Mouse (Mus musculus): ENCODE measurements around the gene Olfr1368. TPM values are rescaled to one million over a fixed set of nuclear protein-coding genes. Genes with fewer than 3 reads are reported as not detected.

Olfr1368 gene
- polyA plus RNA-seq (2012; ENCODE audit: low replicate concordance) = not detected in 2 replicates

DNA sequence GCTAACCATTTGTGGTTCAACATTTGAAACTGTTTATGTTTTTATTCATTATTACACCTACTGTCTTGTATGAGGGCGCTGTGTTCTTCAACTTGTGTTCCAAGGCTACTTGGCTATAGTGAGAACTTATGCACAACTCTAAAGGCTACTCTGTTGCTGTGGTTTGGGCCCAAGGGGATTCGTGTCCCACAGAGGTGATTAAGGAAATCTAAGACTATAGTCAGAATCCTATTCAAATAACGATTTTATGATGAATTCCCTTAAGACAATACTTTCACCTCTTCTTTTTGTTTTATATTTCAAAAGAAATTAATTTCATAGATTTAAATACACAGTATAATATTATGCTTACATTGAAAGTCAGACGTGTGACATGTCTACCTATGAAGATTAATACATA is at the start of gene Olfr1368:
Gene Olfr1368 (minus strand): TSS at position 101 of the 400 bp plus-strand sequence.

DNA sequence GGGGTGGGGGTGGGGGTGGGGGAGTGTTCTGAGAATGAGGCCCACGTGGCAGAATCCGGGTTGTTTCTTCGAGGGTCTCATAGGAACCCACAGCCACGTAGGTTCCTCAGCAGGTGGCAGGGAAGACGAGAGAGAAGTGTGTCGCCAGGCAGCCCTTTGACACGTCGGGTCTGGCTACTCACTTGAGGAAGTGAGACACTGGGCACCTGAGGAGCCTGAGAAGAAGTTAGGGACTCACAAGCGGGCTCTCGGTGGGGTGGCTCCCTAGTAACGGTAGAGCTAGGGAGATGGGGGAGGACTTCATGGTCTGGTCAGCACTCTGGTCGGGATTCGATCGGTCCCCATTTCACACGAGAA is 33.7 kb upstream of the Olfr1368 start, which contains the start of gene Trim27:
Gene Trim27 (plus strand): TSS at position 79 of the 357 bp plus-strand sequence.

DNA sequence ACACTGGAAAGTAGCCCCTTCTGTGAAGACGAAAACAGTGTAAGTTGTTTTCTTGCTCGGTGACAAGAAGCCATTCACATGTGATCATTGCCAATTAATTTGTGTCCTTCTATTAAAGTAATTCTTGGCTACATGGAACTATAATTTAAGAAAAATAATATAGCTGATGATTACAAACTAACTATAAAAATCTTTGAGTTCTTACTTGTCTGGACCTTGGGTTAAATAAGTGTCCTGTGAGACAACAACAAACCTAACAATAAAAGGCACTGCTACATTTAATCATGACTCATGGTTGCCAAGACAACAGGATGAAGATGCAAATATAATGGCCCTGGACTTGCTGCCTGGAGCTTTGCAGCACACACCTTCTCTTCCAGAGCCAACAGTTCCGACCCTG is 16.3 kb downstream of the Olfr1368 start, which contains the start of gene Olfr263:
Gene Olfr263 (plus strand): TSS at position 301 of the 400 bp plus-strand sequence.

DNA sequence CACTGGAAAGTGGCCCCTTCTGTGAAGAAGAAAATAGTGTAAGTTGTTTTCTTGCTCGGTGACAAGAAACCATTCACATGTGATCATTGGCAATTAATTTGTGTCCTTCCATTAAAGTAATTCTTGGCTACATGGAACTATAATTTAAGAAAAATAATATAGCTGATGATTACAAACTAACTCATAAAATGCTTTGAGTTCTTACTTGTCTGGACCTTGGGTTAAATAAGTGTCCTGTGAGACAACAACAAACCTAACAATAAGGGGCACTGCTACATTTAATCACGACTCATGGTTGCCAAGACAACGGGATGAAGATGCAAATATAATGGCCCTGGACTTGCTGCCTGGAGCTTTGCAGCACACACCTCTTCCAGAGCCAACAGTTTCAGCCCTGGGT is 34.5 kb downstream of the Olfr1368 start, which contains the start of gene Olfr1369-ps1:
Gene Olfr1369-ps1 (plus strand): TSS at position 301 of the 400 bp plus-strand sequence.

Other genes with a start within 250 kb of the Olfr1368 start
- not detected in 2 replicates for gene Olfr1370, start 70.9 kb downstream of the Olfr1368 start, polyA plus RNA-seq (2012; ENCODE audit: low replicate concordance)
- gene Olfr1369-ps1, start 34.4 kb downstream of the Olfr1368 start, polyA plus RNA-seq (2012; ENCODE audit: low replicate concordance) = not detected in 2 replicates
- gene Olfr263, start 16.2 kb downstream of the Olfr1368 start, polyA plus RNA-seq (2012; ENCODE audit: low replicate concordance) = not detected in 2 replicates
- gene Trim27, start 33.6 kb upstream of the Olfr1368 start, polyA plus RNA-seq (2012; ENCODE audit: low replicate concordance) = 49.7 and 116 TPM in 2 replicates
- gene Gpx5, start 146.9 kb upstream of the Olfr1368 start, polyA plus RNA-seq (2012; ENCODE audit: low replicate concordance) = not detected in 2 replicates
- not detected in 2 replicates for gene Gpx6, start 166.3 kb upstream of the Olfr1368 start, polyA plus RNA-seq (2012; ENCODE audit: low replicate concordance)
- not detected in 2 replicates for gene Olfr1367, start 201.0 kb upstream of the Olfr1368 start, polyA plus RNA-seq (2012; ENCODE audit: low replicate concordance)
- gene Zscan12, start 217.0 kb upstream of the Olfr1368 start, polyA plus RNA-seq (2012; ENCODE audit: low replicate concordance) = 0.94 and 0.97 TPM in 2 replicates